Mouse (Mus musculus) lung, postnatal 0 days (tissue): ENCODE measurements at regions not wholly inside any gene's neighbourhood (a gene's known extent, or its start where the extent isn't known, plus 50 kb on each side); places are given as distances from the start of the nearest gene placed in this dataset.

ENCODE experiments used
- CTCF ChIP-seq: IDR thresholded peaks from 2 replicates; pipeline ENCODE4 v1.5.1; 2016; ENCODE audit warnings: antibody characterized with exemption, mild to moderate bottlenecking
- EP300 ChIP-seq: IDR thresholded peaks from 2 replicates; pipeline ENCODE4 v1.6.1; 2016; ENCODE audit warnings: antibody characterized with exemption, mild to moderate bottlenecking, control low read depth

- TF ChIP-seq EP300 = no peak
- TF ChIP-seq CTCF = no peak
Measured at GRCm38 (mm10) chr13:44375476-44376159, 353.7 kb upstream of the Jarid2 start.
